Mouse (Mus musculus) lung, postnatal 0 days (tissue): ENCODE data around the gene Rab11fip3. TPM values are rescaled to one million over a fixed set of nuclear protein-coding genes. Genes with fewer than 3 reads are reported as not detected.
A peak's percentile ranks its signal among the peaks of the same experiment; 100 is the strongest.
"Not testable (repeated sequence)": the region's sequence is repeated elsewhere in the genome, so short reads cannot be mapped to it uniquely, and the experiment has no call there.

Experiments used
- ATAC-seq: fragments of 200-750 bp; cut with Nextera tagmentation; 2 replicates; pipeline ENCODE4 v1.8.0; 2017; ENCODE audit warnings: moderate library complexity
- DNase-seq: peaks from one replicate; pipeline ENCODE4 v3.0.0-alpha.2; 2016; ENCODE audit warnings: low spot score
- H3K27ac ChIP-seq: fragments of 300-500 bp; sonication (generic); 2 replicates; pipeline ENCODE4 v1.5.1; 2014; ENCODE audit warnings: antibody characterized with exemption, mild to moderate bottlenecking, low read length, mixed read lengths
- H3K27me3 ChIP-seq: fragments of 300-500 bp; sonication (generic); replicated peaks from 2 replicates; pipeline ENCODE4 v1.6.1; 2014; ENCODE audit warnings: low read length, mixed read lengths; ENCODE audit not compliant: insufficient read depth
- H3K36me3 ChIP-seq: fragments of 300-500 bp; sonication (generic); 2 replicates; pipeline ENCODE4 v1.6.1; 2014; ENCODE audit warnings: low read length, mixed read lengths; ENCODE audit not compliant: insufficient read depth
- H3K4me1 ChIP-seq: fragments of 300-500 bp; sonication (generic); 2 replicates; pipeline ENCODE4 v1.6.1; 2014; ENCODE audit warnings: antibody characterized with exemption, low read depth, low read length, mixed read lengths; ENCODE audit not compliant: insufficient read depth
- H3K4me2 ChIP-seq: fragments of 300-500 bp; sonication (generic); replicated peaks from 2 replicates; pipeline ENCODE4 v1.6.1; 2014; ENCODE audit warnings: low read depth, mild to moderate bottlenecking, low read length, moderate library complexity, mixed read lengths
- H3K4me3 ChIP-seq: fragments of 300-500 bp; sonication (generic); 2 replicates; pipeline ENCODE4 v1.5.1; 2014; ENCODE audit warnings: low read depth, low read length
- H3K9ac ChIP-seq: fragments of 300-500 bp; sonication (generic); replicated peaks from 2 replicates; pipeline ENCODE4 v1.6.1; 2014; ENCODE audit warnings: low read depth, mild to moderate bottlenecking
- H3K9me3 ChIP-seq: fragments of 300-500 bp; sonication (generic); 2 replicates; pipeline ENCODE4 v1.6.1; 2016; ENCODE audit warnings: low read length, mixed read lengths
- CTCF ChIP-seq: IDR thresholded peaks from 2 replicates; pipeline ENCODE4 v1.5.1; 2016; ENCODE audit warnings: antibody characterized with exemption, mild to moderate bottlenecking
- EP300 ChIP-seq: IDR thresholded peaks from 2 replicates; pipeline ENCODE4 v1.6.1; 2016; ENCODE audit warnings: antibody characterized with exemption, mild to moderate bottlenecking, control low read depth
- WGBS: fragments of 180-500 bp; shearing (Covaris S2); extraction: QIAGEN DNeasy Blood & Tissue Kit; methylation state at CpG from one replicate; pipeline ENCODE4 v1.1.7; 2014; 5-methylcytosine and 5-hydroxymethylcytosine counted together
- polyA plus RNA-seq: library from polyadenylated mRNA; unstranded; fragments of >200 nt; fragmentation: Nextera tagmentation; extraction: Ambion mirVana; gene quantifications from 2 replicates; pipeline ENCODE4 v1.2.1, GENCODE M21; 2015

The Rab11fip3 gene
- polyA plus RNA-seq, 1 experiment from 2014 or later: 7.2 TPM

GRCm38 (mm10) chr17:26105619-26106018, 36.3 kb upstream of the Rab11fip3 start:
- Histone ChIP-seq H3K4me3 (no peak overlapping the region), H3K36me3 (no peaks in the 10 kb centered on the region), H3K9me3 (no peaks in the 10 kb centered on the region), H3K4me1 (no peaks in the 10 kb centered on the region), H3K4me2 (no peak overlapping the region), H3K9ac (no peak overlapping the region), H3K27ac (no peak overlapping the region), H3K27me3 (no peaks in the 10 kb centered on the region)
- WGBS: 39% methylated on average over 4 of the region's 4 CpGs
- TF ChIP-seq EP300 (no peak), CTCF (no peak)
- ATAC-seq: no peak
- no peak for DNase-seq

GRCm38 (mm10) chr17:26101478-26101877, 32.1 kb upstream of the Rab11fip3 start:
- Histone ChIP-seq H3K9ac (no peak overlapping the region), H3K4me2 (no peak overlapping the region), H3K27me3 (no peaks in the 10 kb centered on the region), H3K4me1 (no peaks in the 10 kb centered on the region), H3K27ac (no peak overlapping the region), H3K36me3 (no peaks in the 10 kb centered on the region), H3K9me3 (no peaks in the 10 kb centered on the region), H3K4me3 (no peak overlapping the region)
- TF ChIP-seq CTCF: no peak
- no peak for TF ChIP-seq EP300
- DNase-seq (no peak), ATAC-seq (peak; percentile 26; the same call in 1 of the 2 replicates)
- 30% methylated on average over 3 of the region's 4 CpGs for WGBS

DNA sequence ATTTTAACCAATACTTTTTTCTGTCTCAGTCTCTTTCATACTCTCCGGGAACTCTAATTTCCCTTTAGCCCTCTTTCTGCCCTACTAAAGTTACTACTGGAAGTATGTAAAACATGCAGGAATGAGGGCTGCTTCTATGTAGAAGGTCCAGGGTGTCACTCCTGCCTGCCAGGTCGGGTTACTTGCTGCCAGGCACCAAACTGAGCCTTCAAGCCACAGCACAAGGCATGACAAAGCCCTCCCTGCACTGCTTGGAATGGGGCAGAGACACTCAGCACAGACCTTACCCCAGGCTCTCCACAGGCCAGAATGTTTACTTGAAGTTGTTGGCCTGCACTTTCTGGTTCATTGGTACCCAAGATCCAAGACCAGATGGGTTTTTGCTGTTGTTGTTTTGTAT, 30.8 kb upstream of the Rab11fip3 start:
- ATAC-seq: no peak
- no peak for TF ChIP-seq EP300
- no peak for TF ChIP-seq CTCF

DNA sequence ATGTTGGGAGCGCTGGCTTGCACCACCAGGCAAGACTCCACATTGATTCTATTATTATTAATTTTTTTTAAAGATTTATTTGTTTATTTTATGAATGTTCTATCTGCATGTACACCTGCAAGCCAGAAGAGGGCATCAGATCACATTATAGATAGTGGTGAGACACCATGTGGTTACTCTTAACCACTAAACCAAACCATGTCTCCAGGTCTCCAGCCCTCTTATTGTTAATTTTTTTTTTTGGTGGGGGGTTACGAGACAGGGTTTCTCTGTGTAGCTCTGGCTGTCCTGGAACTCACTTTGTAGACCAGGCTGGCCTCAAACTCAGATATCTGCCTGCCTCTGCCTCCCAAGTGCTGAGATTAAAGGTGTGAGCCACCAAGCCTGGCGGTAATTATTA, 30.0 kb upstream of the Rab11fip3 start:
- H3K27me3 ChIP-seq, ATAC-seq, H3K4me1 ChIP-seq, H3K27ac ChIP-seq, H3K9me3 ChIP-seq, H3K4me2 ChIP-seq, H3K36me3 ChIP-seq, H3K4me3 ChIP-seq, H3K9ac ChIP-seq, DNase-seq: not testable (repeated sequence)
- WGBS: 61% methylated on average over 3 of the region's 3 CpGs
- peak; percentile 47 for TF ChIP-seq CTCF

More for the DNA sequence above, 30.8 kb upstream of the Rab11fip3 start:
- Histone ChIP-seq H3K9me3 (no peaks in the 10 kb centered on the region), H3K4me1 (no peaks in the 10 kb centered on the region), H3K4me2 (no peak overlapping the region), H3K36me3 (no peaks in the 10 kb centered on the region), H3K27me3 (no peaks in the 10 kb centered on the region), H3K4me3 (no peak overlapping the region), H3K9ac (no peak overlapping the region), H3K27ac (no peak overlapping the region)
- 44% methylated on average over 2 of the region's 2 CpGs for WGBS
- DNase-seq: no peak

- Histone ChIP-seq H3K27me3 (no peaks in the 10 kb centered on the region), H3K9me3 (no peaks in the 10 kb centered on the region), H3K4me2 (no peak overlapping the region), H3K36me3 (no peaks in the 10 kb centered on the region), H3K4me1 (no peaks in the 10 kb centered on the region), H3K27ac (no peak overlapping the region), H3K9ac (no peak overlapping the region), H3K4me3 (no peak overlapping the region)
- ATAC-seq (no peak), DNase-seq (no peak)
- TF ChIP-seq EP300 (no peak), CTCF (no peak)
- WGBS: 85% methylated on average over 7 of the region's 7 CpGs
Measured at GRCm38 (mm10) chr17:26098461-26098860, 29.1 kb upstream of the Rab11fip3 start.

DNA sequence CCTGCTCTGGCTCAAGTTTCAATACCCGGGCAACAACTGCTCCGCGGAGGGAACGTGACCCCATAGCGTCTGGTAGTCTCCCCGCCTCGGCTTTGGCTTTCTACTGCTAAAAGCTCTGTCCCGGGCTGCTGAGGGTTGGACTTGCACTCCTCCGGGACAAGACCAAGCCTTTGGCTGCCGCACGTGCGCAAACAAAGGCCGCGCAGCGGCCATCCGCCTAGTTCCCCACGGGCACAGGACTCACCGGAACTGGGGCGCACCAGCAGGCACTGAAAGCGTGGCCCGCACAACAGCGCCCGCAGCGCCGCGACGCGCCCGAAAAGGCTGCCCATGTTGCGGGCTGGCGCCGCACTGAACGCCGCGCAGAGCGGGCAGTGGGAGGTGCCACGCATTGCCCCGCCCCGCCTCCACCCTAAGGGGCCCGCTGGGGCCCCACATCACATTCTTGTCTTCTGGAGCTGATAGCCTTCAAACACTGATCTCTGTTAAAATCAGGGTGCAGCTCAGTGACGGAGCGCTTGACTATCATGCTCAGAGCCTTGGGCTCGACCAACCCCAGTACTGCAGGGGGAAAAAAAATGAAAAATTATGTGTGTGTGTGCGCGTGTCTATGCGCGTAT, 25.9 kb upstream of the Rab11fip3 start, which contains the start of gene Nme4:
Gene Nme4, minus strand, starts transcription at position 482 of the 620 bp plus-strand sequence.
- H3K9me3 ChIP-seq: no peaks in the 10 kb centered on the region
- peak within 1 kb of the TSS; percentile 43 for H3K4me3 ChIP-seq
- WGBS: 2% methylated on average over 47 of the region's 47 CpGs
- no peaks in the 10 kb centered on the region for H3K4me1 ChIP-seq
- ATAC-seq: peak; percentile 65
- no peak within 1 kb of the TSS for H3K27ac ChIP-seq
- no peaks in the 10 kb centered on the region for H3K27me3 ChIP-seq
- no peak for TF ChIP-seq EP300
- no peak for TF ChIP-seq CTCF
- DNase-seq: peak; percentile 47
- no peaks in the 10 kb centered on the region for H3K36me3 ChIP-seq
- H3K9ac ChIP-seq: peak within 1 kb of the TSS; percentile 27; the same call in 1 of the 2 replicates
- peak within 1 kb of the TSS; percentile 80 for H3K4me2 ChIP-seq
